Mouse (Mus musculus): ENCODE results near the gene Panx1.

Gene Panx1

GRCm38 (mm10) chr9:15045084-15045669 lies at the start of gene Panx1:
Gene Panx1, minus strand, starts transcription at chr9:15045478.
- no peak for DNase-seq (ENCODE audit: low spot score)

GRCm38 (mm10) chr9:15068686-15069295 lies 23.5 kb upstream of the Panx1 start:
- no peak for DNase-seq (ENCODE audit: low spot score)

- DNase-seq (ENCODE audit: low spot score), result no peak
Measured at GRCm38 (mm10) chr9:15067995-15068685, 22.9 kb upstream of the Panx1 start.

GRCm38 (mm10) chr9:15064176-15064575 lies 18.9 kb upstream of the Panx1 start:
- DNase-seq (ENCODE audit: low spot score), result no peak

GRCm38 (mm10) chr9:15060847-15061246 lies 15.6 kb upstream of the Panx1 start:
- no peak for DNase-seq (ENCODE audit: low spot score)

GRCm38 (mm10) chr9:15060026-15060425 lies 14.7 kb upstream of the Panx1 start:
- no peak for DNase-seq (ENCODE audit: low spot score)

- no peak for DNase-seq (ENCODE audit: low spot score)
Measured at GRCm38 (mm10) chr9:15045740-15046139, 462 bp upstream of the Panx1 start.

- no peak for DNase-seq (ENCODE audit: low spot score)
Measured at GRCm38 (mm10) chr9:15044391-15045083, 741 bp downstream of the Panx1 start.

- DNase-seq (ENCODE audit: low spot score), result no peak
Measured at GRCm38 (mm10) chr9:15041556-15041955, 3.7 kb downstream of the Panx1 start.

GRCm38 (mm10) chr9:15039848-15040247 lies 5.4 kb downstream of the Panx1 start:
- no peak for DNase-seq (ENCODE audit: low spot score)

GRCm38 (mm10) chr9:15037704-15038103 lies 7.6 kb downstream of the Panx1 start:
- no peak for DNase-seq (ENCODE audit: low spot score)

- DNase-seq (ENCODE audit: low spot score), result no peak
Measured at GRCm38 (mm10) chr9:15037237-15037636, 8.0 kb downstream of the Panx1 start.

GRCm38 (mm10) chr9:15036807-15037206 lies 8.5 kb downstream of the Panx1 start:
- no peak for DNase-seq (ENCODE audit: low spot score)

- no peak for DNase-seq (ENCODE audit: low spot score)
Measured at GRCm38 (mm10) chr9:15036405-15036804, 8.9 kb downstream of the Panx1 start.

GRCm38 (mm10) chr9:15035979-15036378 lies 9.3 kb downstream of the Panx1 start:
- DNase-seq (ENCODE audit: low spot score), result no peak

- DNase-seq (ENCODE audit: low spot score), result no peak
Measured at GRCm38 (mm10) chr9:15034546-15035273, 10.6 kb downstream of the Panx1 start.

- no peak for DNase-seq (ENCODE audit: low spot score)
Measured at GRCm38 (mm10) chr9:15033568-15034160, 11.6 kb downstream of the Panx1 start.

- no peak for DNase-seq (ENCODE audit: low spot score)
Measured at GRCm38 (mm10) chr9:15032797-15033196, 12.5 kb downstream of the Panx1 start.

- DNase-seq (ENCODE audit: low spot score), result no peak
Measured at GRCm38 (mm10) chr9:15030771-15031170, 14.5 kb downstream of the Panx1 start.

- DNase-seq (ENCODE audit: low spot score), result no peak
Measured at GRCm38 (mm10) chr9:15029025-15029727, 16.1 kb downstream of the Panx1 start.

- no peak for DNase-seq (ENCODE audit: low spot score)
Measured at GRCm38 (mm10) chr9:15027725-15028124, 17.6 kb downstream of the Panx1 start.
